Mouse (Mus musculus) heart, postnatal 36 days (tissue): ENCODE data around the gene Gm20388. TPM values are rescaled to one million over a fixed set of nuclear protein-coding genes. Genes with fewer than 3 reads are reported as not detected.
"Not testable (repeated sequence)": the region's sequence is repeated elsewhere in the genome, so short reads cannot be mapped to it uniquely, and the experiment has no call there.

ENCODE experiments used
- DNase-seq, 2 experiments: peaks; one replicate each; pipeline ENCODE4 v3.0.0; 2021 to 2022
- intact Hi-C: fragments of 180-260 bp; cut with DNase I; formaldehyde crosslinking; loops from one replicate; pipeline ENCODE4 v1.15.1; 2025
- total RNA-seq, 2 experiments: library from RNA; stranded (reverse); gene quantifications; 2 replicates each; pipeline ENCODE4 v1.2.3; 2021

Gene Gm20388
- total RNA-seq, 2 experiments from 2014 or later: 3.5 to 4.9 TPM

DNA sequence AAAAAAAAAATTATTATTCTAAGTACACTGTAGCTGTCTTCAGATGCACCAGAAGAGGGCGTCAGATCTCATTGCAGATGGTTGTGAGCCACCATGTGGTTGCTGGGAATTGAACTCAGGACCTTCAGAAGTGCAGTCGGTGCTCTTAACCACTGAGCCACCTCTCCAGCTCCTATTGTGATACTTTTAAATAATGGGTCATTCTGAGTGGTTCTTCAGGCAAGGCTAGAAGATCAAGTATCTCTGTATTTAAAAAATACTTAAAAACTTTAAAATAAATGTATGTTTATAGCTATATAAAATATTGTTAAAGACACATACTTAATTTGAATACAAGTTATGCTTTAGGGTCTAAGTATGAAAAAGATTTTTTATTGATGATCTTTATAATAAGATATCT is 4115.6 kb downstream of the Gm20388 start:
- intact Hi-C loops, DNase-seq: not testable (repeated sequence)

DNA sequence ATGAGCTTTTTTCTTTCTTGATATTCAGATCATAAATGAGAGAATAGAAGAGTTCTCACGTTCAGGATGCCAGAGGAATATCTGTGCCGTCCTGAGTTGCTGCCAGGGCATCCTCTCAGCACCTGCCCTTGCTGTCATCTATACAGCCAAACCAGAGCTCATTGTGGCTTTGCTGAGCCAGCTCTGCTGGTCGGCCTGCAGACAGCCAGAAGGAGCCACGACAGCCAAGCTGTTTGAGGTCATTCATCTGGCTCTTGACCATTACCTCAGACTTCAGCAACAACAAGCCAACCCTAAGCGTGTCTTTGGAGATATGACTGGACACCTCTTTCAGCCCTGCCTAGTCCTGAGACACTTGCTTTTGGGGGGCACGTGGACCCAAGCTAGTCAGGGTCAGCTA is 4117.2 kb downstream of the Gm20388 start:
- intact Hi-C loops: no loop called here
- no peak for DNase-seq

DNA sequence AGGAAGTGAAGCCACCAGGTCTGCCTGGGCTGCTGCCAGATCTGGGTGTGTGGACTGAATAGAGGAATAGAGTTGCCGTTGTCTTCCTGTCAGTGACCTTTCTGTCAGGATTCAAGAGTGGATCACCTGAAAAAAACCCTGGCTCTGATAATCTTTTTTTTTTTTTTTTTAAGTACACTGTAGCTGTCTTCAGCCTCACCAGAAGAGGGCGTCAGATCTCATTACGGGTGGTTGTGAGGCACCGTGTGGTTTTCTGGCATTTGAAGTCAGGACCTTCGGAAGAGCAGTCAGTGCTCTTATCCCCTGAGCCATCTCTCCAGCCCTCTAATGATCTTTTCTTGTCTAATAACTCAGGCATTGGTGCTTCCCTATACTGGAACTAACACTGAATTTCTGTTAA is 4122.8 kb downstream of the Gm20388 start:
- no peak for DNase-seq
- intact Hi-C loops: no loop called here

DNA sequence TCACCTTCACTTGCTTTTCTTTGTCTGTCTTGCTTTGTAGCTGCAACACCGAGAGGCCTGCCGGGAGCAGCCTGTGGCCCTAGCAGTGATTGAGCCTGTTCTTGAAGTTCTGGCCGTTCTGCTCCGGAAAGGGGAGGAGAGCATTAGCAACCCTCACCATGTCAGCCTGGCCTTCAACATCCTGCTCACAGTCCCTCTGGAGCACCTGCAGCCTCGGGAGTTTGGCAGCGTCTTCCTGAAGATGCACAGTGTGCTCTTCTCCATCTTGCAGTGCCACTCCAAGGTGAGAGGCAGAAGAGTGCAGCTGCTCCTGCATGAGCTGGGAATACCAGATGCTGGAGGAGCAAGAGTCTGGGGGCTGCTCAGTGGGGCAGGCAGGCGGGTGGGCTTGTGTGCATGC is 4127.5 kb downstream of the Gm20388 start:
- intact Hi-C loops: no loop called here

DNA sequence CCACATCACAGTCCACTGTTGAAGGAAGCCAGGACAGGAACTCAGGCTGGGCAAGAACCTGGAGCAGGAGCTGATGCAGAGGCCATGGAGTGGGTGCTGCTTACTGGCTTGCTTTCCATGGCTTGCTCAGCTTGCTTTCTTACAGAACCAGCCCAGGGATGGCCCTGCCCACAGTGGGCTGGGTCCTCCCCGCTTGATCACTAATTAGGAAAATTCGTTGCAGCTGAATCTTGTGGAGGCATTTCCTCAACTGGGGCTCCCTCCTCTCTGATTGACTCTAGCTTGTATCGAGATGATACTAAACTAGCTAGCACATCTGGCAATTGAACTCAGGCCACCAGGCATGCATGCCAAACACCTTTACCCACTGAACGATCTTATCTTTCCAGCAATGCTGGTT is 4128.7 kb downstream of the Gm20388 start:
- DNase-seq: no peak
- intact Hi-C loops: no loop called here

More for the DNA sequence above, 4127.5 kb downstream of the Gm20388 start:
- DNase-seq: no peak

DNA sequence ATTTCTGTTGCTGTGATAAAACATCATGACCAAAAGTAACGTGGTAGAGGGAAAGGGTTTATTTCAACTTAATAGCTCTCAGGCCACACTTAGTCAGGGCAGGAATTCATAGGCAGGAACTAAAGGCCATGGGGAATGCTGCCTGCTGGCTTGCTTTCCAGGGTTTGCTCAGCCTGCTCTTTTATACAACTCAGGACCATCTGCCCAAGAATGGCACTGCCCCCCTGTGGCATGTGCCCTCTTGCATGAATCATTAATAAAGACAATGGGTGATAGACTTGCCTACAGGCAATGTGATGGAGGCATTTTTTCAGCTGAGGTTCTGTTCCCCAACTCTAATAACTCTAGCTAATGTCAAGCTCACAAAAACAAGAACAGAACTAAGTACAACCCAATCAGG is 4131.6 kb downstream of the Gm20388 start:
- no peak for DNase-seq
- intact Hi-C loops: no loop called here

DNA sequence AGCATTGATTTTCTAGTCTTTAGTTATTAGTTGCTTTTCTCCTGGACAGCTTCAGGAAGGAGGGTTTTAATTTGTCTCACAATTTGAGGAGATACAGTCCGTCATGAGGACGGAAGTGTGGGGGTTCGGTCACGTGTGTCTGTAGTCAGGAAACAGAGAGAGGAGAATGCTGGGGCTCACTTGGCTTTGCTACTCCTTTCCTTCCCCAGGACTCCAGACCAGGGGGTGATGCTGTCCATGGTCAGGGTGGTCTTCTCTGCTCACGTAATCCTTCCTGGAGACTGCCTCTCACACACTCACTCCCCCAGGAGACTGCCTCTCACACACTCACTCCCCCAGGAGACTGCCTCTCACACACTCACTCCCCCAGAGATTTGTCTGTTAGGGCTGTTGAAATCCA is 4133.8 kb downstream of the Gm20388 start:
- no peak for DNase-seq
- intact Hi-C loops: no loop called here

DNA sequence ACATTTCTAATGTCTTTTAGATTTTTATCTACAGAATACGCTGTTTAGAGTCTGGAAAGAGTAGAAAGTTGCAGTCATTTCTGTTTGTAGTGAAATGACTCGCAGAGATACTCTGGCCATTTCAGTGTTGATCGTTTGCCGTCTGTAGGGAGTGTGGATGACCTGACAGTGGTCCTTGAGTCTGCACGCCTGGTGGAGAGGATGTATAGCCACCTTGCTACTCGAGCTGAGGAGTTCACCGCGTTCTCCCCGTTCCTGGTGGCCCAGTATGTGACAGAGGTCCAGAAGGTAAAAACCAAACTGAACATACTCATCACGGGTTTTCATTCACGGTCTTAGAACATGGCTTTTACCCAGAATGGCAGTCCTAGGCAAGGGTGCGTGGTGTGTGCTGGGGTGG is 4134.3 kb downstream of the Gm20388 start:
- intact Hi-C loops: no loop called here
- no peak for DNase-seq

DNA sequence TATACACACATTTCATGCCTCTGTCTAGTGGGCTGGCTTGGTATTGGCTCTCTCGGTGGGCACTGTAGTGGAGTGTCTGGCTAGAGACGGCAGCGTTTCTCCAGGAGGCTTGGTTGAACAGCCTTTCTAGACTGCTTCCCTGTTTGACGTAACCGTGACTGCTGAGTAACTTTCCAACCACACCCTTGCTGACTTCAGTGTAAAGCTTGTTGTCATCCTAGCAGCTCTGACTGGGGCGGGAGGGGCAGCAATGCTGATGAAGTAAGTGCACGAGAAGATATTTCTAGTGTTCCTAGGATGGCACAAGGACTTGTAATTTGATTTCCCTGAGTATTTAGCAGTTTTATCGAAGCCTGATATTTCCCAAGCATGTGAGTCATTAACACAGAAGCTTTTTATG is 4135.2 kb downstream of the Gm20388 start:
- DNase-seq: no peak
- intact Hi-C loops: no loop called here

DNA sequence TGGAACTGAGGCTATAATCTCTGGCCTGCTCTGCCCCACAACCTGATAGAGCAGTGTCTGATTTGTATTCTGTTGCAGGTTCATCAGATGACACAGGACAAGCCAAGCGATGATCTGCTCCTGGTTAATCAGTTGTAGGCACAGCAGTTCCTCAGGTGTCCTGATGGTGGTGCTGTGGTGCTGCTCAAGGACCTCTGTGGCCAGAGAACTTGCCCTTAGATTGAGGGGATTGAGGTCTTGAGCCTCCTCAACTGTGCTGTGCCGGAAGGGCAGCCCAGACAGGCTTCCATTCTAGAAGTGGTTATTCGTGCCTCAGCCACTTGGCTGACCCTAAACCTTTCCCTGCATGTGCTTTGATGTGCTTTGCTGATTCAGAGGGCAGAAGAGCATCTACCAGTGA is 4141.5 kb downstream of the Gm20388 start:
- DNase-seq: peak; percentile 79 to 85
- intact Hi-C loops: loop anchor here (1.0 to 2.0 kb wide), 3 partner anchors 181 to 295 kb away; no protein-coding TSS in a partner anchor

DNA sequence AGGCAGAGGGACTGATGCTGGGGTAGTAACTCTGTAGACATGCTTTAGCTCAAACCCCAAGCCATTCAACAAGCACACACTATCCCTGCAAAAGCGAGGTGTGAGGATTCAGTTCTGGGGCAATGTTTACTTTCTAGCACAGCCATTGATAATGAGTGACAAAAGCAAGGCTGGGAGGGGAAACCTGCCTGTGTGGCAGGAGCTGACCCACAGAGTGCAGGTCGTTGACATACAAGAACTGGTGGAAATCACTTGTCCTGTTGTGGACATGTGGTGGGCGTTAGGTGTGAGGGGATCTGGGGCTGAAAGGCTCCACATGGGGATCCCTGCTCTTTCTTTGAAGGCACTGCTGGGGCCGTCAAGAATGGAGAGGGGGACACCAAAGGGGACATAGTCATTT is 4141.9 kb downstream of the Gm20388 start:
- no peak for DNase-seq
- intact Hi-C loops: loop anchor here (1.0 to 2.0 kb wide), 3 partner anchors 180 to 295 kb away; no protein-coding TSS in a partner anchor

DNA sequence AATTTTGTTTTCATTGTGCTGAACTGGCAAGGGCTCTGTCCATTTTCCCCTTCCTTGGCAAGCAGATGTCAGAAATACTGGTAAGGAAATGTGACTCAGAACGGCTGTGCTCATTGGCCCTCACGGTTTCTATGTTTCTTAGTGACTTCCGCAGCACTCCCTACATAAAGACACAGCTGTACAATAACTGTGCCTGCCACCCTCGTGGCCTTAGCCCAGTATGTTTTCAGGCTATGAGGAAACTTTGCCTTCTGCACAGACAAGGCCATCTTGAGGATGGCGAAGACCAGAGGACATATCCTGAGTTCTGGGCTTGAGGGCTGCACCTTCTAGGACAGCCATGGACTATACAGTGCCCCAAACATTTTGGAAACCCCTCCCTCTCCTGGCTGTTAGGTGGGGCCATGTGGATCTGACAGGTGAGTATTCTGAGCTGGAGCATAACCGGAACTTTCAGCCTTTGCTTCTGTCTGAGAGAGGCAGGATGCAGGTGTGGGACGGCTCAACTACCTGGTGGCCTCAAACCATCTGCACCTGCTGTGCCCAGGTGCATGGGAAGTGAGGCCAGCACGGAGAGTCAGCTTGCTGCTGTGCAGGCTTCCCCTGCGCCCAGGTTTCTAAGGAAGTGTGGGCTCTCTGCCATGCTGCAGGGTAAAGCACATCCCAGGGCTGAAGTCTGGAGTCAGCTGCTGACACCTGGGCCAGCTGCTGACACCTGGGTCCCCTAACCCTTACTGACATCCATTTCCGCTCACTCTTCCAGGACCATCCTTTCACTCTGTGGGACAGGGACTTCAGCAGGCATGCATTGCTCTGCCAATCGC is 4146.4 kb downstream of the Gm20388 start:
- no peak for DNase-seq
- intact Hi-C loops: no loop called here

DNA sequence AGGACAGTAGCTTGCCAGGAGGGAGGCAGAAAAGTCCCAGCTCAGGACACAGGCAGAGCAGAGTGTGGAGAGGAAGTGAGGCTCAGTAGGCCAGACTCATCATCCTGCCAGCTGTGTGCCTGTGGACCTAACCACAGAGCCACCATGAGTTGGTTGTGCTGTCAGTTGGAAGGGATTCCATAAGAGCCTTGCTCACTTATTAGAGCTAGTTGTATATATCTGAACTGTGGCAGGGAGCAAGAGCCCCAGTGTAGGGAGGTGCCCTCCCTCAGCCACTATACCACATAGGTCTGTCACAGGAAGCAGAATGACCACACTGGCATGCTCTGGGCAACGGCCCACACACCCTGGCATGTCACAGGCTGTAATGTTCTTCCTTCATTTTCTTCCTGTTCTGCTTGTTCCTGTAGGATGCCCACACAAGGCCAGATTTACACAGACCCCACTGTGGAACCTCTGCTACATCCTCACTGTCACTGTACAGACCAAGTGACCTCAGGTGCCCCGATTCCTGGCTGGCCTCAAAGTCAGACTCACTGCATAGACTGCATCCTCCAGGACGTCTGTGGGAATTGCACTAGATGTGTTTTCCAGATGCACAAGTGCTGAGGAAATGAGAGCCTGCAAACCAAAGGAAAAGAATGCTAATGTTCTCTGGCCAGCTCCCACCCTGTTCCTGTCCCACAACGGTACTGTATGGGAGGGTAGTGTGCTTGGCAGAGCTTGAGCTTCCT is 4155.9 kb downstream of the Gm20388 start:
- intact Hi-C loops: no loop called here
- peak; percentile 41 to 50 for DNase-seq

DNA sequence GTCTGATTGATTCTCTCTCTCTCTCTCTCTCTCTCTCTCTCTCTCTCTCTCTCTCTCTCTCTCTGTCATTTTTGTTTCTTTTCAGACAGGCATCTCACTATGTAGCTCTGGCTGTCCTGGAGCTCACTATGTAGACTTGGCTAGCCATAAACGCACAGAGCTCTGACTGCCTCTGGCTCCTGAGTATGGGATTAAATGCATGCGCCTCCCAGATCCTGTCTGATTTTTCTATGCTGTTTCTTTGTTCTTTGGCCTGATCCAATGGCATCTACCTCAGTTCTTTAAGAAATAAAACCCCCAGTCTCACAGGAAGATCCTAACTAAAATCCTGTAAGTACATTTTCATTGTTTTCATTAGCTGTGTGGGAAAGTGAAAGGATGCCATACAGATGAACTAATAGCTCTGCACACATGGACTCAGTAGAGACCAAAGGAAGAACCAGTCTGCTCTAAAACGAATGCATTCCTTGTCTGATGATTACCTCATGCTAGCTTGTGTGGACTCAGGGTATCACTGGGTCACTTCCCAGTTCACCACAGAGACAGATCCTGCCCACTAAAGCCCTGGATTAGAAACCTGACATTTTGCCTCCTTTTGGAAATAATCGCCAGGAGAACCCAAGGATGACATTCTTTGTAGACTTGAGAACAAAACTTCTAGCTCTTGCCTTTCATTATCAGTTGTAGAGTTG is 4156.6 kb downstream of the Gm20388 start:
- no peak for DNase-seq
- intact Hi-C loops: no loop called here

DNA sequence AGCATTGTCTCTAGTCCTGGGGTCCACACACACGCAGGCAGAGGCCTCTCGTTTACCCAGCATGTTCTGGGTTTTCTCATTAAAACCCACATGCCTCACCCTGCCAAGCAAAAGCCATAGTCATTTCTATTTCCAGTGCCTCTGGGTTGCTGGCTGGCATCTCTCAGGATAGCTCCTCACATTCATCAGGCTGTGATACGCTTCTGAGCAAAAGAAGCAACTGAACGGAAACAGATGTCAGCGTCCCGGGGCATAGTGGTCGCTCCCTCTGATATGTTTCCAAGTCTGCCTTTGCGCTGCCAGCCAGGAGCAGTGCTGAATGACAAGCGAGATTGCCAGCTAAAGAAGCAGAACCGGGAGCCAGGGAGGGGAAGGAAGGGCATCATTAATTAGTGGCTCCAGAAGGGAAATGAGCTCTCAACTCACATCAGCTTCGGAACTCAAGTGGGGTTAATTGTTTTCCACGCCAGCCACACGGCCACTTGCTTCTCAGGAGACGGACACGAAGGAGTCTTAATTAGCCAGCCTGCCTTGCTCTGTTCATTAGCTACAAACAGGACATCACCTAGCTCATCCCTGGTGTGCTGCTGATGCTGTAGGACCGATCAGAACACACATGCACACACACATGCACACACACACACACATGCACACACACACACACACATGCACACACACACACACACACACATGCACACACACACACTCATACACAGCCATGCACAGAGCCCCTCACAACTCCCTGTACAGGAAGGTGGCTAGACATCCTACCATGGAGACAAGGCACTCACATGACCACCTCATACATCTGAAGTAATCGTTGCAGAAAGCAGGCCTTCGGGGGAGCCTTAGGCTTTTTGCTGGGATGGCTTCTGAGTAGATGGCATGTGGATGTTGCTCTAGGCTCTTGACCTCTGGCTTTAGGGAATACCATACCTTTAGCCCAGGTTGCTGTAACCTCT is 4160.0 kb downstream of the Gm20388 start:
- no peak for DNase-seq
- intact Hi-C loops: no loop called here

DNA sequence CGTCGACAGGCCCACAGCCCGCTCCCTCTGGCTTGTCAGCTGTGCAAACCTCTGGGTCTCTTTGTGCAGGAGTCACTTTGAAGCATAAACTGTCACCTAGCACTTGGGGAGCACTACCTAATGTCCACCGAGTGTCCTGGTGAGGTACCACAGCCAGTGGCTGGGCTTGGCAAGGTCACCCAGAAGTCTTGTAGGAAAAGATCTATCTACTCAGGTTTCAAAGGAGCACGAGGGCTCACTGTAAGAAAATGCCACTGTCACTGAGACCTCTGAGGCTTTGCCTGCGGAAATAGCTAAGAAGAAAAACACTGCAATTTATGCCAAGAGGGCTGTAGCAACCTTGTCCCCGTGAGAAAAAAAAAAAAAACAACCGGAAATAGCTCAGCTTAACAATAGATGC is 4165.3 kb downstream of the Gm20388 start:
- DNase-seq: no peak
- intact Hi-C loops: no loop called here

DNA sequence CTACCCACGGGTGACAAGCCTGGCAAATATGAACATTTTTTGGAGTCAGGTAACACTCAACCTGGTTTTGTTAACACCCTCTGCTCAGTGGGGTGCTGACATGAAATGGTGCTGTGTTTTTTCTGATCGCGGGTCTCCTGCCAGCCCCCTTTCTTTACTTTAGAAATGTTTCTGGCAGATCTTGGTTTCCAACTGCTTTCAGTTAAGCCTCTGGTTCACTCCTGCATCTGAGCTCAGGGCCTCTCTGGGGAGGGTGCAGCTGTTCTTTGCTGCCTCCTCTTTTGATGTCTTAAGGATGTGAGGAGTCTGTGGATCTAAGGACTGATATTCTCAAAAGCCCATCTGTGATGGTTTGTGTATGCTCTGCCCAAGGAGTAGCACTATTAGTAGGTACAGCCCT is 4165.8 kb downstream of the Gm20388 start:
- DNase-seq: no peak
- intact Hi-C loops: no loop called here

DNA sequence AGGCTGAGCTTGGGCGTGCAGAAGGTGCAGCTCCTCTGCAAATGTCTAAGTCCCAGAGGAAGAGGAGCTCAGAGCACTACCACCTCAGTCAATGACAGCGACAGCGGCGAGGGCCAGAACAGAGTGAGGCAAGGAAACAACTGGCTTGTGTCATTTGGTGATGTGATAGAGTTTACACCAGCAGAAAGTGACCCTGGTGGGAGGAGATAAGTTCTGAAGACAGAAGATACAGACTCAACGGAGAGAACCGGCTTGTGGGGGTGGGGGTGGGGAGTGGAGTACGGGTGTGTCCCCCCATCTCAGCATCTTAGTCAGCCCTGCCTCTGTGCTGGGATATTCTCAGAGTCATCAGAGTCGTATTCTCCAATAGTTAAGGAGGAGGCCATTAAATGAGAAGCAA is 4166.7 kb downstream of the Gm20388 start:
- intact Hi-C loops: no loop called here
- no peak for DNase-seq

DNA sequence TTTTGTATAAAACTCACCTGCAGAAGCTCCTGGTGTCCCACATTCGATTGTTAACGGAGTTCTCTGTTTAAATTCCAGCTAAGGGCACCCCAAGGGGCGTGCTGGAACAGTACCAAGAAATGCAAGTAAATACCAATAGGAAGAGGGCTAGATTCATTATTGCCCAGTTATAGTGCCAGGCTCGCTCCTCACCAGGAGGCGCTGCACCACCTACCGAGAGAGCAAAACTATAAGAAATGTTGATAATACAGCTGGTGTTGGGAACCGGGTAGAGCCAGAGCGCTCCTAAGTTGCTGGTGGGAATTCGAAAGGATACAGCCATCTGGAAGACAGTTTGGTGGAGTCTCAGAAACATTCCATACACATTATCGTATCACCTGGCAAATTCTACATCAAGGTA is 4167.4 kb downstream of the Gm20388 start:
- intact Hi-C loops: no loop called here
- no peak for DNase-seq

DNA sequence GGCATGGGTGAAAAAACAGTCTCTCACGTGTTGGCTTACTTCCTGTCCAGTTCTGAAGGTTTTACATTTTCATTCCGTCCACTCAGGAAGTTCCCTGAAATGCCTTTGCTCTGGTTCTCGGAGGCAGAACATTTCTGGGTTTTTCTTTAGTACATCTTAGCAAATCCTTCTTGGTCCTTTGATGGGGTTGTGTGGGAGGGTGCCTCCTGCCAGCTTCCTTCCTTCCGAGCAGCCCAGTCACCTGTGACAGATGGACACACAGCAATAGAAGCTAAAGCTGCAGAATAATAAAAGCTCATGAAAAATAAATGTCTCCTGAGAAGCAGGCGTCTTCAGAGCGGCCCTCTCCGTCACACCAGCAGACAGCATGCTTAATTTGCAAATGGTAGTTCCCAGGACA is 4168.3 kb downstream of the Gm20388 start:
- no peak for DNase-seq
- intact Hi-C loops: no loop called here
